In the genomic region with DNA sequence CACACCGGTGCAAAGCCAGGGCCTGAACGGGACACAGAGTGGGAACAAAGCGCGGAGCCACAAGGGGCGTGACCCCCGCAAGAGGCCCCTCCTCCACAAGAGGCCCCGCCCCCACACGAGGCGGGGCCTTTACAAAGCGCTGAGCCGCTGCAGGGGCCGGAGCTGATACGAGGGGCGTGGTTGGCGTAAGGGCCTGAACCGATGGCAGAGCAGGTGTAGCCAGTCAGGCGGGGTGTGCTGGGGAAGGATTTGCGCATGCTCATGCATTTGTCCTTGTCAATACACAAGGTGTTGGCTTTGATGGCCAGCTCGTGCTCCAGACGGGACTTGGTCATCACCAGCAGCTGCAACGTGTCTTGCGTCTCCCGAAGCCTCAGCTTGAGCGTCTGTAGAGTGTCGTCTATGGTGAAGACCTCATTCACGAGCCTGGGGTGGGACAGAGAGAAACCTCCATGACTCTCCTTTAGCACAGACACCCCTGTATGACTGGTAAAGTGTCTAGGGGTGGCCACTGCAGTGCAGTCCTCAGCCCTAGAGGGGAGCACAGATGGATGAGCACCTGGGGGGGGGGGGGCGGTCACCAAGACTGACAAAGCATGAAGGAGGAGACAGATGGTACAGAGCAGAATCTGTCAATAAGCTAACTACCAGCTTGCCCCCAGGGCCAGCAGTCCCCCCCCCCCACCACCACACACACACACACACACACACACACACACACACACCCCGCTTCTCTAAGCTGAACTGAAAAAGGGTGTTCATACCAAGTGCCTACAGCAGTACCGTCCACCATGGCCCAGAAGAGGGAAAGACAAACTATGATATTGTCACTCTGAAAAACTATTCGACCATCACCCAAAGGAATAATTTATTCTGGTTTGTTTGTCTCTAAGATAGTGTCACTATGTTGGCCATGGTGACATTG, we compare ENCODE assay signal across 8 mouse cellular contexts. TPM values are rescaled to one million over a fixed set of nuclear protein-coding genes. Genes with fewer than 3 reads are reported as not detected.
DNase-seq lines count a peak whose midpoint lies in the region; ATAC-seq and TF ChIP-seq lines count a peak whose summit lies in the region.

No protein-coding gene starts in this region.

- H3K27ac ChIP-seq in forebrain, embryonic 12.5 days: no peak overlapping the region
- H3K27ac ChIP-seq in kidney, postnatal 0 days: no peak overlapping the region
- no peak overlapping the region for H3K27ac ChIP-seq in small intestine, adult 2 months (ENCODE audit: insufficient read depth, low read depth, low read length)

- DNase-seq in left cerebral cortex, postnatal 4 days: peak; percentile 65
- no peak for DNase-seq in left cerebral cortex, adult 11 months (ENCODE audit: low spot score)
- DNase-seq in kidney, postnatal 0 days (ENCODE audit: low spot score): peak; percentile 79
- peak; percentile 69 for DNase-seq in lung, postnatal 25 days (ENCODE audit: low spot score)
- DNase-seq in Muller cell, postnatal 12 days (ENCODE audit: inconsistent ontology term): no peak

- no peak for TF ChIP-seq POLR2A in small intestine, adult 2 months (IDR thresholded peaks at IDR 0.05; ENCODE audit: low read depth, low read length)

- peak overlapping the region; percentile 23 for H3K4me3 ChIP-seq in forebrain, embryonic 12.5 days (replicated peaks)
- peak overlapping the region; percentile 9; the same call in 1 of the 2 replicates for H3K4me3 ChIP-seq in kidney, postnatal 0 days (replicated peaks; ENCODE audit: low read depth, low read length)
- H3K4me3 ChIP-seq in small intestine, adult 2 months (ENCODE audit: low read depth, low read length): peak overlapping the region; percentile 9; the same call in 1 of the 2 replicates

- H3K4me1 ChIP-seq in forebrain, embryonic 12.5 days: peaks cover 7% of the 10 kb centered on the region; the same call in 1 of the 2 replicates
- 0 out of 2 replicates have a peak, but pooled peaks cover 5% of the 10 kb centered on the region for H3K4me1 ChIP-seq in kidney, postnatal 0 days (replicated peaks; ENCODE audit: insufficient read depth, low read length)
- H3K4me1 ChIP-seq in small intestine, adult 2 months (ENCODE audit: control insufficient read depth, insufficient read depth, insufficient read length, low read length): peaks cover 3% of the 10 kb centered on the region; the same call in 1 of the 2 replicates

- peak overlapping the region; percentile 51 for H3K4me2 ChIP-seq in forebrain, embryonic 12.5 days
- H3K4me2 ChIP-seq in kidney, postnatal 0 days (ENCODE audit: low read length): peak overlapping the region; percentile 39

- TF ChIP-seq CTCF in kidney, postnatal 0 days (IDR thresholded peaks at IDR 0.05; ENCODE audit: low read depth): 0 out of 2 replicates have a peak, but pooled peaks have one; percentile 16
- no peak for TF ChIP-seq CTCF in small intestine, adult 2 months (IDR thresholded peaks at IDR 0.05; ENCODE audit: extremely low read depth, insufficient read length, insufficient replicate concordance, low read depth, low read length)

- ATAC-seq in forebrain, embryonic 12.5 days (ENCODE audit: low FRiP score): peak; percentile 94
- ATAC-seq in kidney, postnatal 0 days (replicated peaks; ENCODE audit: low FRiP score, low read depth): peak; percentile 93
- ATAC-seq in cerebellum, adult (ENCODE audit: insufficient number of reproducible peaks, low FRiP score, low TSS enrichment): no peak

- no peaks in the 10 kb centered on the region for H3K9me3 ChIP-seq in forebrain, embryonic 12.5 days
- H3K9me3 ChIP-seq in kidney, postnatal 0 days (replicated peaks; ENCODE audit: low read length): no peaks in the 10 kb centered on the region

- no peak overlapping the region for H3K9ac ChIP-seq in forebrain, embryonic 12.5 days
- H3K9ac ChIP-seq in kidney, postnatal 0 days (ENCODE audit: low read depth, low read length): no peak overlapping the region

- WGBS in forebrain, embryonic 12.5 days: 18% methylated on average over 30 of the region's 30 CpGs
- 13% methylated on average over 30 of the region's 30 CpGs for WGBS in kidney, postnatal 0 days
- 17% methylated on average over 30 of the region's 30 CpGs for WGBS in small intestine, adult 2 months

- H3K36me3 ChIP-seq in forebrain, embryonic 12.5 days (replicated peaks): no peaks in the 10 kb centered on the region
- no peaks in the 10 kb centered on the region for H3K36me3 ChIP-seq in kidney, postnatal 0 days (ENCODE audit: insufficient read depth, low read length)
- H3K36me3 ChIP-seq in small intestine, adult 2 months (ENCODE audit: control insufficient read depth, insufficient read depth, low read length): no peaks in the 10 kb centered on the region

- H3K27me3 ChIP-seq in forebrain, embryonic 12.5 days: no peaks in the 10 kb centered on the region
- H3K27me3 ChIP-seq in kidney, postnatal 0 days (ENCODE audit: insufficient read depth, low read length): no peaks in the 10 kb centered on the region
- H3K27me3 ChIP-seq in small intestine, adult 2 months (ENCODE audit: control insufficient read depth, insufficient read depth, low read length): no peaks in the 10 kb centered on the region

- intact Hi-C loops in left cerebral cortex, postnatal 4 days (cut with DNase I): no loop called here

RNA-seq across cellular contexts. Expression of a gene that starts 37.0 kb away (rescaled TPM):
- 1 to 10 TPM; 4.1 to 5.2 TPM for total RNA-seq in left cerebral cortex, postnatal 4 days (2021)
- 0.14 and 0.18 TPM in 2 replicates for polyA plus RNA-seq in forebrain, embryonic 12.5 days (2016; fragmentation: Nextera tagmentation; extraction: Ambion mirVana)
- polyA plus RNA-seq in kidney, postnatal 0 days (2015; fragmentation: Nextera tagmentation; extraction: Ambion mirVana): 1.1 and 1.2 TPM in 2 replicates
- polyA plus RNA-seq in small intestine, adult 2 months (2012; rRNA removed): 0.08 TPM in 1 of 2 replicates, not detected in the other

RNA-seq across cellular contexts. Expression of a gene that starts 44.5 kb away (rescaled TPM):
- 10 to 100 TPM; 19.3 TPM for total RNA-seq in left cerebral cortex, postnatal 4 days (2021)
- 2.6 and 3.6 TPM in 2 replicates for polyA plus RNA-seq in forebrain, embryonic 12.5 days (2016; fragmentation: Nextera tagmentation; extraction: Ambion mirVana)
- 17.6 and 19.7 TPM in 2 replicates for polyA plus RNA-seq in kidney, postnatal 0 days (2015; fragmentation: Nextera tagmentation; extraction: Ambion mirVana)
- polyA plus RNA-seq in small intestine, adult 2 months (2012; rRNA removed): 5.3 and 5.5 TPM in 2 replicates

RNA-seq across cellular contexts. Expression of a gene that starts 53.5 kb away (rescaled TPM):
- 10 to 100 TPM; 21.3 to 22.3 TPM for total RNA-seq in left cerebral cortex, postnatal 4 days (2021)
- 54.3 and 57.9 TPM in 2 replicates for polyA plus RNA-seq in forebrain, embryonic 12.5 days (2016; fragmentation: Nextera tagmentation; extraction: Ambion mirVana)
- 55.7 and 57.7 TPM in 2 replicates for polyA plus RNA-seq in kidney, postnatal 0 days (2015; fragmentation: Nextera tagmentation; extraction: Ambion mirVana)
- 11.1 and 20.3 TPM in 2 replicates for polyA plus RNA-seq in small intestine, adult 2 months (2012; rRNA removed)

Comparison
In these comparisons a context has a peak if more than half of its experiments do, and no peak if none do; other contexts are left out.
1. DNase-seq: peak in left cerebral cortex, postnatal 4 days (single experiment), kidney, postnatal 0 days (single experiment) and lung, postnatal 25 days (single experiment); none in left cerebral cortex, adult 11 months (single experiment) and Muller cell, postnatal 12 days (single experiment).
2. Peak in every context shown above with its lines, with median percentiles within 50 percentile points of each other: H3K4me3 ChIP-seq.